Comparison of ENCODE assay signal across 22 mouse cellular contexts in the genomic region with DNA sequence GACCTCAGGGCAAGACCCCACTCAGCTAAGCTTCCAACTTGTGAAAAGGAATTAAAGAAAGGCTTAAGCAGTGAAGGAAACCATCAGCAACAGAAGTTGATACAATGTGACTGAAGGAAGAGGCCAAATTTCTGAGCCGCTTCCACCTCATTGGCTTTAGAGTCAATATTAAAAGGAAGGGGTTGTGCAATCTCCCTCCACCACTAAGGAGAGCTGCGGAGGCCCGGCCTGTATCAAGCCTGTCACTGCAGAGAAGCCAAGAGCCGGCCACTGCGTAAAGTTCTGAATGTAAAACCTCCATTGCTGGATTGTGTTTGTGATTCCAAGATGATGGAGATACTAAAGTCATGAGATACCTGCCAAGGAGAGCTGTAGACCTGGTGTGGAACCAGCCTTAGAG.
A peak's percentile ranks its signal among the peaks of the same experiment; 100 is the strongest.
DNase-seq lines count a peak whose midpoint lies in the region; ATAC-seq and TF ChIP-seq lines count a peak whose summit lies in the region.
"Had no signal": no experiment of that assay in that cellular context is flagged by ENCODE, and none has a peak within 500 bp of the region (broad histone marks: within the 10 kb centered on the region; RNA-seq: fewer than 3 reads in every experiment).

No protein-coding gene starts in this region.

- no peak overlapping the region for H3K9ac ChIP-seq in liver, adult 2 months (ENCODE audit: low read depth, low read length)
- no peak overlapping the region for H3K9ac ChIP-seq in liver, postnatal 0 days (replicated peaks)
- H3K9ac ChIP-seq: embryonic facial prominence, embryonic 12.5 days; forebrain, embryonic 15.5 days; hindbrain, embryonic 13.5 days had no signal

- 32% methylated on average over 5 of the region's 5 CpGs for WGBS in liver, adult 2 months
- WGBS in liver, postnatal 0 days (ENCODE audit: insufficient replicate concordance) = 34% methylated on average over 5 of the region's 5 CpGs

- H3K36me3 ChIP-seq in liver, adult 2 months (ENCODE audit: control insufficient read depth, insufficient read depth, low read length) = no peaks in the 10 kb centered on the region
- H3K36me3 ChIP-seq in liver, postnatal 0 days (replicated peaks; ENCODE audit: insufficient read depth, low read length) = no peaks in the 10 kb centered on the region
- H3K36me3 ChIP-seq: embryonic facial prominence, embryonic 12.5 days; forebrain, embryonic 15.5 days; heart, embryonic 10.5 days; hindbrain, embryonic 13.5 days had no signal

- H3K4me2 ChIP-seq in liver, postnatal 0 days (ENCODE audit: low read depth, low read length) = no peak overlapping the region
- H3K4me2 ChIP-seq: embryonic facial prominence, embryonic 12.5 days; forebrain, embryonic 15.5 days; hindbrain, embryonic 13.5 days had no signal

- H3K4me1 ChIP-seq in liver, adult 2 months (ENCODE audit: control insufficient read depth, insufficient read depth, low read length) = no peaks in the 10 kb centered on the region
- H3K4me1 ChIP-seq in liver, postnatal 0 days (ENCODE audit: insufficient read depth) = no peaks in the 10 kb centered on the region

- no peak overlapping the region for H3K27ac ChIP-seq in liver, adult 2 months (replicated peaks; ENCODE audit: insufficient read depth, low read depth, low read length)
- no peak overlapping the region for H3K27ac ChIP-seq in liver, postnatal 0 days (ENCODE audit: low read depth)
- H3K27ac ChIP-seq: embryonic facial prominence, embryonic 12.5 days; forebrain, embryonic 15.5 days; heart, embryonic 10.5 days; hindbrain, embryonic 13.5 days had no signal

- H3K79me2 ChIP-seq in liver, adult 2 months (ENCODE audit: control insufficient read depth, insufficient read depth, low read length) = no peaks in the 10 kb centered on the region

- no peak for ATAC-seq in liver, postnatal 0 days
- peak; percentile 45 for ATAC-seq in megakaryocyte progenitor cell, adult 5-6 weeks (replicated peaks; ENCODE audit: poor library complexity)
- ATAC-seq: activated CD4-positive, CD25-positive, alpha-beta regulatory T cell, adult 4 months; forebrain, embryonic 15.5 days; Patski had no signal

- H3K27me3 ChIP-seq in liver, adult 2 months (ENCODE audit: control insufficient read depth, insufficient read depth, low read length) = no peaks in the 10 kb centered on the region
- H3K27me3 ChIP-seq in liver, postnatal 0 days (ENCODE audit: insufficient read depth, low read length) = no peaks in the 10 kb centered on the region
- H3K27me3 ChIP-seq: CH12.LX; embryonic facial prominence, embryonic 12.5 days; forebrain, embryonic 15.5 days; hindbrain, embryonic 13.5 days; Patski had no signal

- TF ChIP-seq POLR2A in liver, adult 2 months (IDR thresholded peaks at IDR 0.05; ENCODE audit: extremely low read depth, insufficient read depth, low read length) = no peak

- H3K4me3 ChIP-seq in liver, adult 2 months (ENCODE audit: insufficient read depth, low read depth, low read length) = no peak overlapping the region
- H3K4me3 ChIP-seq in liver, postnatal 0 days (ENCODE audit: low read depth, low read length) = no peak overlapping the region
- H3K4me3 ChIP-seq: embryonic facial prominence, embryonic 12.5 days; forebrain, embryonic 15.5 days; heart, embryonic 10.5 days; hindbrain, embryonic 13.5 days had no signal

- no peak for TF ChIP-seq EP300 in liver, postnatal 0 days (IDR thresholded peaks at IDR 0.05; ENCODE audit: low read depth)

- H3K9me3 ChIP-seq in liver, postnatal 0 days (ENCODE audit: low read length) = no peaks in the 10 kb centered on the region
- H3K9me3 ChIP-seq: embryonic facial prominence, embryonic 12.5 days; forebrain, embryonic 15.5 days; heart, embryonic 10.5 days; hindbrain, embryonic 13.5 days had no signal

- DNase-seq in liver, adult 2 months (ENCODE audit: extremely low read depth, low read depth, low spot score) = peak; percentile 50
- no peak for DNase-seq in liver, postnatal 0 days
- peak; percentile 44 for DNase-seq in 416B (ENCODE audit: low read depth)
- peak; percentile 29 for DNase-seq in lung, postnatal 14 days
- DNase-seq in right cerebral cortex, adult 18-20 months = no peak
- DNase-seq in adrenal gland, postnatal 4 days (ENCODE audit: low spot score in 2 of 2) = no peak
- DNase-seq: adrenal gland, postnatal 14 days; cerebellum, adult 2 months; cerebellum, postnatal 10 days; embryo, embryonic 11 days; gastrocnemius, postnatal 36 days; heart, adult 18-20 months; heart, postnatal 10 days; heart, postnatal 4 days had no signal

- TF ChIP-seq CTCF in liver, adult 2 months (IDR thresholded peaks at IDR 0.05; ENCODE audit: low read depth, low read length) = no peak
- no peak for TF ChIP-seq CTCF in liver, postnatal 0 days (IDR thresholded peaks at IDR 0.05; ENCODE audit: low read depth)

Comparison
In these comparisons a context has a peak if more than half of its experiments do, and no peak if none do; other contexts are left out.
1. DNase-seq: peak in liver, adult 2 months (single experiment), 416B (single experiment) and lung, postnatal 14 days (single experiment); none in liver, postnatal 0 days (single experiment), right cerebral cortex, adult 18-20 months (single experiment) and adrenal gland, postnatal 4 days (0 of 2).